Mouse (Mus musculus) Patski (cell line): Measurements from ENCODE around the gene Bard1. TPM values are rescaled to one million over a fixed set of nuclear protein-coding genes. Genes with fewer than 3 reads are reported as not detected.

Source experiments
- ATAC-seq: fragments of 100-300 bp; one replicate; pipeline ENCODE4 v1.8.0; 2021
- CTCF ChIA-PET: fragments of 350-600 bp; sonication (Branson Sonifier 250); formaldehyde crosslinking; loops from one replicate; lab custom pipeline; 2022; ENCODE audit warnings: inconsistent platforms; lab: Charles Lee
- POLR2A ChIA-PET: fragments of 350-600 bp; sonication (Branson Sonifier 250); formaldehyde crosslinking; loops from one replicate; lab custom pipeline; 2022; ENCODE audit warnings: antibody characterized with exemption, inconsistent platforms; lab: Charles Lee
- DNase-seq: peaks from one replicate; pipeline ENCODE4 v3.0.0-alpha.2; 2011; ENCODE audit warnings: low read depth, low spot score
- H3K27me3 ChIP-seq: fragments of 371-371 bp; one replicate; pipeline ENCODE4 v1.5.1; 2021
- CTCF ChIP-seq: fragments of 100-300 bp; IDR thresholded peaks from one replicate; pipeline ENCODE4 v1.5.1; 2021
- in situ Hi-C: fragments of 300-500 bp; cut with MboI; formaldehyde crosslinking; loops from 3 replicates; pipeline ENCODE4 v1.11.1; 2018; ENCODE audit warnings: low pct_unique_long_range_greater_than_20kb, mixed read lengths
- polyA plus RNA-seq: library from polyadenylated mRNA; unstranded; gene quantifications from one replicate; pipeline ENCODE4 v1.2.3, GENCODE M21; 2021

Bard1 gene
- polyA plus RNA-seq, 1 experiment from 2014 or later = 3.7 TPM

DNA sequence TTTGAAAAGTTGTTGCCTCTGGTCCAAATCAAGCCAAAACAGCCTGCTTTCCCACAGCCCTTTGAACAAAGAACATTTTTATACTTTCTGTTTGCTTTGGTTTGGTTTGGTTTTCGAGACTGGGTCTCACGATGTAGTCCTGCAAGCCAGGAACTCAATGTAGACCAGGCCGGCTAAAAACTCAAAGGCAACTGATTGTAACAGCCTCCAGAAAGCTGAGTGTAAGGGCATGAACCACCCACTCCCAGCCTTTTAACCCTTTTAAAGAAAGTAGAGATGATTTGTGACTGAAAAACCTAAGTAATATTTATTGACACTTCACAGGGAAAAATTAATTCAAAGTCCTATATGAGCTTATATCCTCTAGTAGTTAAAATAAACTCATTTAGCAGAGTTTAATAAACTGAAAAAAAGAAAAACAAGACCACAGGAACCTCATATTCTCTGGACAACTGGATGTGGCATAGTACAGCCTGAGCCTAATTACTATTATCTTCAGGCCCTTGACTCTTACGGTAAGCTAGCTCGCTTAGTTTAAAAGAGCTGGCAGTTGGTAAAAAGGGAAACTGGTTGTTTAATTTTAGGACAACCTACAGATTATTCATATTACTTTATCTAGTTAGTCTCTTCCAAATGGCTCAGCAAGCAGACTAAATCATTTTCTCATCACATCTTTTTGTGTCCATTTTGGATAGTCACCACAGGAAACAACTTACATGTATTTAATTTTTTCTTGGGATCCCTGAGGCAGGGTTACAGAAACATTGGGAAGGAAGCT is 2.2 kb downstream of the Bard1 start:
- TF ChIP-seq CTCF = no peak
- no peaks in the 10 kb centered on the region for H3K27me3 ChIP-seq
- in situ Hi-C loops = no loop called here
- POLR2A ChIA-PET = no interaction called here
- DNase-seq (no peak), ATAC-seq (no peak)
- CTCF ChIA-PET = interaction anchor here (1.0 to 1.4 kb wide), 4 partner anchors 12 to 29 kb away, joined by 3 to 5 read pairs (median 4); no protein-coding TSS in a partner anchor

GRCm38 (mm10) chr1:71099945-71100515 is 2.9 kb downstream of the Bard1 start:
- ChIA-PET CTCF (interaction anchor here (1.0 to 1.4 kb wide), 4 partner anchors 12 to 28 kb away, joined by 3 to 5 read pairs (median 4); no protein-coding TSS in a partner anchor), POLR2A (no interaction called here)
- ATAC-seq (no peak), DNase-seq (no peak)
- no peaks in the 10 kb centered on the region for H3K27me3 ChIP-seq
- no peak for TF ChIP-seq CTCF
- in situ Hi-C loops = loop anchor here (25.0 kb wide), 1 partner anchor 1737 kb away; no protein-coding TSS in a partner anchor

DNA sequence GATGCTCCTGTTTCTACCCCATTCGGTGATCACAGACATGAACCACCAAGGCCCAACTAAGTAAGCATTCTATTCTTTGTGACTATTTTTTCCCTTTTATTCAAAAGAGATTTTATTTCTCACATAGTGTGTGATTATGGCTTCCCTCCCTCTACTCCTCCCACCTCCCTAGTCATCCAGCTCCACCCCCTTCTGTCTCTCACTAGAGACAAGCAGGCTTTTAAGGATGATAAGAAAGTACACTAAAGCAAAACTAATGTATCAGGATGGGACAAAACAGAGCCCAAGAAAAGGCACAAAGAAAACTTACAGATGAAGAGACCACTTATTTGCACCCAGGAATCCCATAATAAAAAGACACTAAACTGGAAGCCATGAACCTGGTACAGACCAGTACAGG is 6.9 kb downstream of the Bard1 start:
- in situ Hi-C loops = loop anchor here (25.0 kb wide), 1 partner anchor 1741 kb away; no protein-coding TSS in a partner anchor
- CTCF ChIA-PET = interaction anchor here (0.8 kb wide), 1 partner anchor 28 kb away, joined by 3 read pairs; no protein-coding TSS in a partner anchor

DNA sequence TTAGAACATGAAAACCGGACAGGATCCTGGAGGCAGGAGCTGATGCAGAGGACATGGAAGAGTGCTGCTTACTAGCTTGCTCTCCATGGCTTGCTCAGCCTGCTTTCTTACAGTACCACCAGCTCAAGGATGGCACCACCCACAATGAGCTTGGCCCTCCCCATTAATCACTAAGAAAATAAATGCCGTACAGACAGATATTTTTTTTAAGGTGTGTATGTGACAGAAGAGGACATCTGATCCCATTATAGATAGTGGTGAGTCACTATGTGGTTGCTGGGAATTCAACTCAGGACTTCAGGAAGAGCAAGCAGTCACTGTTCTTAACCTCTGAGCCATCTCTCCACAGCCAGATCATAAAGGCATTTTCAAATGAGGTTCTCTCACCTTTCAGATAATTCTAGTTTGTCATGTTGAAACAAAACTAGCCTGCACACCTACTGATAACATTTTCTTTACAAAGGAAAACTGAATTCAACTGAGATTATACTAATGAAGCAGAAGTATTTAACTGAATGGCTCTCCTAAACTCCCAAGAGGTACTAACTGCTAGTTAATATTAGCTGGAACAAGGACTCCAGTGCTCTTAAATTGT is 7.6 kb downstream of the Bard1 start:
- ChIA-PET CTCF (interaction anchor here (0.8 kb wide), 1 partner anchor 28 kb away, joined by 3 read pairs; no protein-coding TSS in a partner anchor), POLR2A (no interaction called here)
- DNase-seq (no peak), ATAC-seq (peak; percentile 47)
- no peak for TF ChIP-seq CTCF
- no peaks in the 10 kb centered on the region for H3K27me3 ChIP-seq
- in situ Hi-C loops = loop anchor here (25.0 kb wide), 1 partner anchor 1742 kb away; no protein-coding TSS in a partner anchor

More for the DNA sequence above, 6.9 kb downstream of the Bard1 start:
- DNase-seq (no peak), ATAC-seq (no peak)
- no peaks in the 10 kb centered on the region for H3K27me3 ChIP-seq
- POLR2A ChIA-PET = no interaction called here
- TF ChIP-seq CTCF = no peak

GRCm38 (mm10) chr1:71075651-71076050 is 27.3 kb downstream of the Bard1 start:
- no peaks in the 10 kb centered on the region for H3K27me3 ChIP-seq
- peak; percentile 76 for ATAC-seq
- no peak for TF ChIP-seq CTCF
- POLR2A ChIA-PET = no interaction called here
- DNase-seq = no peak
- in situ Hi-C loops = loop anchor here (25.0 kb wide), 1 partner anchor 1762 kb away; no protein-coding TSS in a partner anchor
- CTCF ChIA-PET = interaction anchor here (0.7 to 1.6 kb wide), 2 partner anchors 13 to 665 kb away, joined by 3 to 5 read pairs; no protein-coding TSS in a partner anchor

DNA sequence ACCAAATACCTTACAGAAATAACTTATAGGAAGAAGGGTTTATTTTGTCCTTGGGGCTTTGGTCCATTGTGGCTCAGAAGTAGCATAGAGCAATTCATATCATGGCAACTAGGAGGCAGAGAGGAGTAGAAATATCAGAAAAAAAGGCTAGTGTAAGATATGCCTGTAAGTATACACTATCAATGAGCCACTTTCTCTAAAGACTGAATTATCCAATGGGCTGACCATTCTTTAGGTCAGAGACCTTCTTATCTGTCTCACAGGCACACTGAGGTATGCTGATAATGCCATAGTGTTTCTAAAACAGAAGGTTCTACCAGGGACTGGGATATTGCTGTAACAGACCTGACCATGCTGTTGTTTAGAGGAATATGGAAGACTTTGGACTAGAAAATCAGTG is 32.2 kb downstream of the Bard1 start:
- H3K27me3 ChIP-seq = no peaks in the 10 kb centered on the region
- CTCF ChIA-PET = no interaction called here
- in situ Hi-C loops = no loop called here
- DNase-seq (no peak), ATAC-seq (no peak)
- POLR2A ChIA-PET = no interaction called here
- TF ChIP-seq CTCF = no peak

DNA sequence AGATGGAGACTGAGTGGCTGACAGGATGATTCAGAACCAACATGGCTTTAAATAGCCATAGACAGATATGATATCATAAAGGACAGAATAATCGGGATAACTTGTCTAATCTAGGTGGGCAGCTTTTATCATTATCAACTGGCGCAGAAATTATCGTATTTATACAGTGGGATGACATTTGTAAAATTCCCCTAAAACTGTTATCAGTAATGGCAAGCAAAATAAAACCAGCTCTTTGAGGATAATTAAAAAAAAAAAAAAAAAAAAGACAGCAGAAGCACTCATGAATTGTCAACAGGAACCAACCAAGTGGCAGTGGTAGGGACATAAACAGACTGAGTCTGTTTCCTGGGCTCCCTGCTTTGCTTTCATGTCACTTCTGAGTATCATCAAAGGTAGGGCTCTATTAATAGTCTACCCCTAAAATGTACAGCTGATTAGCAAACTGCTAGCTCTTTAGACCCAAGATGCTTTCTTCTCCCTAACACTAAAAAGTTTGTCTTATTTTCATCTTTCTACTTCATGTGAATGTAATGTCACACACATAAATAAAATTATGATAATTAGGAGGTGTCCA is 34.1 kb downstream of the Bard1 start:
- TF ChIP-seq CTCF = no peak
- DNase-seq = no peak
- ATAC-seq = no peak
- CTCF ChIA-PET = no interaction called here
- in situ Hi-C loops = no loop called here
- no peaks in the 10 kb centered on the region for H3K27me3 ChIP-seq
- POLR2A ChIA-PET = no interaction called here

DNA sequence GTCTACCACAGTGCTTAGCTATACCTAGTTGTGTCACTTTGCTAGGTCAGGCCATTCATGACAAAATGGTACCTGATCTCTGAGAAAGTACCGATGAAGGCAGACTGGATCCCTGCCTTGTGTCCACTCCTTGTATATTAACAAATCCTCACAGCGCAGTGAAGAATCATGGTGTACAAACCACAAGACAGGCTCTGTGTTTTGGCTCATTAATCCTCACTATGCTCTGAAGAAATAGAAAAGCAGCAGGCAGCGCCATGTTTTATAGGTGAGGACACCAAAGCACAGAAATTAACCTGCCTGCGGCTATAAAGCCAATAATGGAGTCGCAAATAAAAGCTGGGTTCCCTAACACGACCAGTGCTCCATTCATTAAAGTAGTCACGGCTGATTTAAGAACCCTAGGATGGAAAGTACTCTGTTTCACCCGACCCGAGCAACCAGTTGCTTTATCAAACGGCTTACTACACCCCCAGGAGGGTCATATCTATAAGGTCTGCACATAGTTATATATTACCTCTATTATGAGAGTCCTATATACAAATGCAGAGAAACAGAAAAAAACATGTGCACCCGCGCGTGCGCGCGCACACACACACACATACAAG is 39.0 kb downstream of the Bard1 start:
- in situ Hi-C loops = no loop called here
- no peak for DNase-seq
- CTCF ChIA-PET = interaction anchor here (0.7 to 1.6 kb wide), 4 partner anchors 8 to 22 kb away, joined by 3 to 5 read pairs (median 3); no protein-coding TSS in a partner anchor

DNA sequence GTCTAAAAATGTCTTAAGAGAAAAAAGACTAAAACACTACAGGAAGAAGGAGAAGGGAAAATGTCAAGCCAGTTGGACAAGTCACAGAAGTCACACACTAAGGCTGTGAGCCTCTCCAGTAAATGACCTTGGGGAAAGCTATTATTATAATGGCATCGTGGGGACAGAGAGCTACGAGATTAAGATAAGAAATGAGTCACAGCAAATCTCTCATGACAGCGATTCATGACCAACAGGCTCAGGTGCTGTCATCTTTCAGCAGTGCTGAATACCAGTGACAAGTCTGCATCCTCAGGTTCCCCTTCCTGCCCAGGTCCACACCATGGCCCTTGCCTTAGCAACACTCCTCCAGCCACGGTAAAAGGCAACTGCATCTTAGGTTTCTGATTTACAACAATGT is 46.8 kb downstream of the Bard1 start:
- ChIA-PET POLR2A (no interaction called here), CTCF (interaction anchor here (1.0 to 1.3 kb wide), 4 partner anchors 8 to 22 kb away, joined by 3 to 5 read pairs (median 4); no protein-coding TSS in a partner anchor)
- TF ChIP-seq CTCF = no peak
- H3K27me3 ChIP-seq = no peaks in the 10 kb centered on the region
- no peak for DNase-seq
- no peak for ATAC-seq
- in situ Hi-C loops = no loop called here

More for the DNA sequence above, 39.0 kb downstream of the Bard1 start:
- POLR2A ChIA-PET = interaction anchor here (0.9 kb wide), 1 partner anchor 39 kb away, joined by 3 read pairs; the partner anchor contains the start of gene Bard1
- no peak for ATAC-seq
- TF ChIP-seq CTCF = no peak
- no peaks in the 10 kb centered on the region for H3K27me3 ChIP-seq
